14 mouse cellular contexts compared by ENCODE assay signal in genomic region chr13:84061820-84062480, GRCm38 (mm10).
DNase-seq lines count a peak whose midpoint lies in the region; ATAC-seq and TF ChIP-seq lines count a peak whose summit lies in the region.
"Had no signal": no experiment of that assay in that cellular context is flagged by ENCODE, and none has a peak within 500 bp of the region (broad histone marks: within the 10 kb centered on the region; RNA-seq: fewer than 3 reads in every experiment).

No protein-coding gene starts in this region.

- no peak for ATAC-seq in hindbrain, embryonic 13.5 days (ENCODE audit: low FRiP score)
- ATAC-seq in neural tube, embryonic 12.5 days (ENCODE audit: low FRiP score, low read depth): no peak
- ATAC-seq in intestine, embryonic 15.5 days: no peak
- ATAC-seq: CD4-positive, CD25-positive, alpha-beta regulatory T cell, adult 4 months had no signal

- peak overlapping the region; percentile 72 for H3K9ac ChIP-seq in hindbrain, embryonic 13.5 days
- peak overlapping the region; percentile 56 for H3K9ac ChIP-seq in neural tube, embryonic 12.5 days
- H3K9ac ChIP-seq in intestine, embryonic 15.5 days: no peak overlapping the region
- H3K9ac ChIP-seq: heart, embryonic 15.5 days; limb, embryonic 13.5 days had no signal

- H3K9me3 ChIP-seq in hindbrain, embryonic 13.5 days: no peaks in the 10 kb centered on the region
- no peaks in the 10 kb centered on the region for H3K9me3 ChIP-seq in neural tube, embryonic 12.5 days
- H3K9me3 ChIP-seq in intestine, embryonic 15.5 days: no peaks in the 10 kb centered on the region
- H3K9me3 ChIP-seq: embryonic facial prominence, embryonic 10.5 days; heart, embryonic 15.5 days; limb, embryonic 13.5 days had no signal

- no peak for TF ChIP-seq CTCF in left cerebral cortex, adult 2 months (IDR thresholded peaks at IDR 0.05)
- TF ChIP-seq CTCF in cortical plate, adult 2 months (IDR thresholded peaks at IDR 0.05; ENCODE audit: extremely low read depth, insufficient read depth, low read length): no peak

- no peaks in the 10 kb centered on the region for H3K36me3 ChIP-seq in hindbrain, embryonic 13.5 days
- H3K36me3 ChIP-seq in neural tube, embryonic 12.5 days: no peaks in the 10 kb centered on the region
- no peaks in the 10 kb centered on the region for H3K36me3 ChIP-seq in intestine, embryonic 15.5 days
- H3K36me3 ChIP-seq: embryonic facial prominence, embryonic 10.5 days; heart, embryonic 15.5 days; limb, embryonic 13.5 days had no signal

- no peak for TF ChIP-seq POLR2A in cortical plate, adult 2 months (IDR thresholded peaks at IDR 0.05; ENCODE audit: extremely low read depth, insufficient read depth, low read length)

- H3K4me3 ChIP-seq in left cerebral cortex, adult 2 months: no peak overlapping the region
- no peak overlapping the region for H3K4me3 ChIP-seq in cortical plate, adult 2 months (ENCODE audit: insufficient read depth, low read length)
- H3K4me3 ChIP-seq in hindbrain, embryonic 13.5 days: peak overlapping the region; percentile 36
- peak overlapping the region; percentile 3; the same call in 1 of the 2 replicates for H3K4me3 ChIP-seq in neural tube, embryonic 12.5 days
- H3K4me3 ChIP-seq in intestine, embryonic 15.5 days (replicated peaks): no peak overlapping the region
- H3K4me3 ChIP-seq: embryonic facial prominence, embryonic 10.5 days; heart, embryonic 15.5 days; limb, embryonic 13.5 days had no signal

- peak overlapping the region; percentile 87 for H3K27ac ChIP-seq in left cerebral cortex, adult 2 months
- H3K27ac ChIP-seq in cortical plate, adult 2 months (ENCODE audit: insufficient read depth, low read length): peak overlapping the region; percentile 80
- peak overlapping the region; percentile 96 for H3K27ac ChIP-seq in hindbrain, embryonic 13.5 days
- H3K27ac ChIP-seq in neural tube, embryonic 12.5 days: peak overlapping the region; percentile 55
- H3K27ac ChIP-seq in intestine, embryonic 15.5 days: no peak overlapping the region
- H3K27ac ChIP-seq: embryonic facial prominence, embryonic 10.5 days; heart, embryonic 15.5 days; limb, embryonic 13.5 days had no signal

- WGBS in hindbrain, embryonic 13.5 days: 21% methylated on average over 7 of the region's 7 CpGs
- 25% methylated on average over 7 of the region's 7 CpGs for WGBS in neural tube, embryonic 12.5 days
- 36% methylated on average over 7 of the region's 7 CpGs for WGBS in intestine, embryonic 15.5 days

- DNase-seq in left cerebral cortex, adult 2 months (ENCODE audit: extremely low spot score in 1 of 2, low spot score in 2 of 2): no peak
- no peak for DNase-seq in left cerebral cortex, adult 8-10 months (ENCODE audit: low spot score in 2 of 2)
- no peak for DNase-seq in heart, postnatal 14 days
- no peak for DNase-seq in adrenal gland, postnatal 25 days
- DNase-seq: kidney, postnatal 14 days; lung, postnatal 14 days had no signal

- intact Hi-C loops in left cerebral cortex, adult 2 months (cut with DNase I): loop anchor here (1.0 to 2.0 kb wide), 2 partner anchors 283 to 697 kb away; no protein-coding TSS in a partner anchor
- intact Hi-C loops in heart, postnatal 14 days (cut with DNase I): no loop called here

- peak overlapping the region; percentile 53 for H3K4me2 ChIP-seq in hindbrain, embryonic 13.5 days
- H3K4me2 ChIP-seq in neural tube, embryonic 12.5 days (replicated peaks): peak overlapping the region; percentile 46
- H3K4me2 ChIP-seq in intestine, embryonic 15.5 days (replicated peaks): no peak overlapping the region
- H3K4me2 ChIP-seq: heart, embryonic 15.5 days; limb, embryonic 13.5 days had no signal

- H3K4me1 ChIP-seq in cortical plate, adult 2 months (ENCODE audit: control insufficient read depth, insufficient read depth, low read length): peaks cover 11% of the 10 kb centered on the region; the same call in 1 of the 2 replicates
- peaks cover 59% of the 10 kb centered on the region for H3K4me1 ChIP-seq in hindbrain, embryonic 13.5 days (replicated peaks)
- H3K4me1 ChIP-seq in neural tube, embryonic 12.5 days: peaks cover 29% of the 10 kb centered on the region
- H3K4me1 ChIP-seq in intestine, embryonic 15.5 days (replicated peaks): no peaks in the 10 kb centered on the region
- H3K4me1 ChIP-seq: heart, embryonic 15.5 days had no signal

- no peaks in the 10 kb centered on the region for H3K27me3 ChIP-seq in hindbrain, embryonic 13.5 days
- H3K27me3 ChIP-seq in neural tube, embryonic 12.5 days (replicated peaks): no peaks in the 10 kb centered on the region
- H3K27me3 ChIP-seq in intestine, embryonic 15.5 days (replicated peaks): no peaks in the 10 kb centered on the region
- H3K27me3 ChIP-seq: heart, embryonic 15.5 days had no signal

Comparison
In these comparisons a context has a peak if more than half of its experiments do, and no peak if none do; other contexts are left out.
1. H3K4me3 ChIP-seq: peak in hindbrain, embryonic 13.5 days (single experiment) and neural tube, embryonic 12.5 days (single experiment); none in left cerebral cortex, adult 2 months (single experiment), cortical plate, adult 2 months (single experiment) and intestine, embryonic 15.5 days (single experiment).